Mouse (Mus musculus) G1E (cell line): ENCODE results near the gene Dusp3. TPM values are rescaled to one million over a fixed set of nuclear protein-coding genes. Genes with fewer than 3 reads are reported as not detected.
A peak's percentile ranks its signal among the peaks of the same experiment; 100 is the strongest.

Experiments
- ATAC-seq: 2 replicates; pipeline ENCODE4 v1.8.0; 2016; ENCODE audit warnings: mild to moderate bottlenecking; ENCODE audit not compliant: insufficient number of reproducible peaks, poor library complexity, low FRiP score, severe bottlenecking; ENCODE audit errors: extremely low read depth
- DNase-seq: peaks from one replicate; pipeline ENCODE4 v3.0.0; 2012; ENCODE audit warnings: low spot score
- H3K27me3 ChIP-seq: 2 replicates; pipeline ENCODE4 v1.6.1; 2012; ENCODE audit warnings: mild to moderate bottlenecking, low read length, inconsistent platforms; ENCODE audit not compliant: insufficient read depth
- H3K36me3 ChIP-seq: replicated peaks from 2 replicates; pipeline ENCODE3; 2012; ENCODE audit warnings: mild to moderate bottlenecking, inconsistent platforms
- H3K4me1 ChIP-seq: 2 replicates; pipeline ENCODE4 v1.6.1; 2012; ENCODE audit warnings: low read depth, low read length, inconsistent platforms, mixed read lengths; ENCODE audit not compliant: insufficient read depth
- H3K4me3 ChIP-seq: 2 replicates; pipeline ENCODE4 v1.5.1; 2012; ENCODE audit warnings: low read depth, mild to moderate bottlenecking, inconsistent platforms, low read length, moderate library complexity, mixed read lengths
- H3K9me3 ChIP-seq: replicated peaks from 2 replicates; pipeline ENCODE4 v1.6.1; 2012; ENCODE audit warnings: inconsistent platforms
- CTCF ChIP-seq: IDR thresholded peaks from 2 replicates; pipeline ENCODE4 v1.5.1; 2012; ENCODE audit warnings: low read depth, low read length, inconsistent platforms, mixed read lengths
- GATA1 ChIP-seq: IDR thresholded peaks from 2 replicates; pipeline ENCODE4 v1.6.1; 2012; ENCODE audit warnings: borderline replicate concordance, low read length, inconsistent platforms, mixed read lengths
- GATA2 ChIP-seq: IDR thresholded peaks from 2 replicates; pipeline ENCODE4 v1.6.1; 2012; ENCODE audit warnings: low read depth, low read length, inconsistent platforms, borderline replicate concordance
- POLR2AphosphoS5 ChIP-seq: IDR thresholded peaks from 2 replicates; pipeline ENCODE4 v1.6.1; 2012; ENCODE audit warnings: low read depth, low read length, inconsistent platforms; ENCODE audit not compliant: insufficient replicate concordance
- TAL1 ChIP-seq: conservative IDR thresholded peaks from 2 replicates; pipeline ENCODE4 v1.6.1; 2012; ENCODE audit warnings: low read depth, low read length, inconsistent platforms, mixed read lengths
- polyA plus RNA-seq: library from polyadenylated mRNA; stranded (reverse); fragments of >175 nt; gene quantifications from 2 replicates; pipeline ENCODE4 v1.2.3, GENCODE M21; 2012
- total RNA-seq, 2 experiments: library from RNA; stranded (forward) in 1 of 2; stranded (reverse) in 1 of 2; fragments of 200-1000 nt in 1 of 2; fragments of >200 nt in 1 of 2; fragmentation: Nextera tagmentation in 1 of 2; gene quantifications; 2 replicates each; pipeline ENCODE4 v1.2.3; 2014 to 2017

The Dusp3 gene
- total and polyA plus RNA-seq, 3 experiments: 3.4 to 17.3 (median 16.0) TPM

- no peaks in the 10 kb centered on the region for H3K36me3 ChIP-seq
- ATAC-seq (no peak), DNase-seq (no peak)
- TF ChIP-seq POLR2AphosphoS5 (no peak), GATA2 (no peak), CTCF (no peak), TAL1 (no peak), GATA1 (no peak)
- peaks cover 27% of the 10 kb centered on the region for H3K27me3 ChIP-seq
- H3K9me3 ChIP-seq: no peaks in the 10 kb centered on the region; the same call in 1 of the 2 replicates
- H3K4me1 ChIP-seq: no peaks in the 10 kb centered on the region
- no peak overlapping the region for H3K4me3 ChIP-seq
Observed at GRCm38 (mm10) chr11:102006271-102006670, 19.5 kb upstream of the Dusp3 start.

- DNase-seq: no peak
- peaks cover 27% of the 10 kb centered on the region for H3K27me3 ChIP-seq
Observed at GRCm38 (mm10) chr11:102004251-102004650, 17.4 kb upstream of the Dusp3 start.

GRCm38 (mm10) chr11:101999466-101999865, 12.7 kb upstream of the Dusp3 start:
- Histone ChIP-seq H3K4me3 (no peak overlapping the region), H3K4me1 (no peaks in the 10 kb centered on the region), H3K9me3 (no peaks in the 10 kb centered on the region; the same call in 1 of the 2 replicates), H3K27me3 (peaks cover 18% of the 10 kb centered on the region), H3K36me3 (no peaks in the 10 kb centered on the region)
- ATAC-seq (no peak), DNase-seq (no peak)
- TF ChIP-seq CTCF (no peak), GATA1 (no peak), POLR2AphosphoS5 (no peak), TAL1 (no peak), GATA2 (no peak)

More at GRCm38 (mm10) chr11:102004251-102004650, 17.4 kb upstream of the Dusp3 start:
- Histone ChIP-seq H3K36me3 (no peaks in the 10 kb centered on the region), H3K4me3 (no peak overlapping the region), H3K4me1 (no peaks in the 10 kb centered on the region), H3K9me3 (no peaks in the 10 kb centered on the region; the same call in 1 of the 2 replicates)
- no peak for ATAC-seq
- TF ChIP-seq GATA1 (no peak), CTCF (peak; percentile 26; the same call in 1 of the 2 replicates)

GRCm38 (mm10) chr11:101998258-101998657, 11.4 kb upstream of the Dusp3 start:
- peaks cover 18% of the 10 kb centered on the region for H3K27me3 ChIP-seq
- DNase-seq: no peak
- H3K9me3 ChIP-seq: no peaks in the 10 kb centered on the region
- no peak for ATAC-seq
- H3K4me3 ChIP-seq: no peak overlapping the region
- H3K4me1 ChIP-seq: no peaks in the 10 kb centered on the region
- TF ChIP-seq TAL1 (no peak), GATA2 (no peak), POLR2AphosphoS5 (no peak), CTCF (no peak), GATA1 (no peak)
- no peaks in the 10 kb centered on the region for H3K36me3 ChIP-seq

GRCm38 (mm10) chr11:101995938-101996337, 9.1 kb upstream of the Dusp3 start:
- no peak overlapping the region for H3K4me3 ChIP-seq
- ATAC-seq: no peak
- TF ChIP-seq CTCF (no peak), GATA2 (no peak)
- no peak for DNase-seq
- no peaks in the 10 kb centered on the region for H3K36me3 ChIP-seq
- no peaks in the 10 kb centered on the region for H3K4me1 ChIP-seq
- H3K27me3 ChIP-seq: peaks cover 13% of the 10 kb centered on the region
- H3K9me3 ChIP-seq: no peaks in the 10 kb centered on the region

GRCm38 (mm10) chr11:101994100-101994499, 7.3 kb upstream of the Dusp3 start:
- H3K36me3 ChIP-seq: no peaks in the 10 kb centered on the region
- no peaks in the 10 kb centered on the region for H3K4me1 ChIP-seq
- no peak for DNase-seq
- peaks cover 10% of the 10 kb centered on the region for H3K27me3 ChIP-seq
- TF ChIP-seq POLR2AphosphoS5 (no peak), TAL1 (no peak), CTCF (no peak)
- H3K4me3 ChIP-seq: no peak overlapping the region
- no peaks in the 10 kb centered on the region for H3K9me3 ChIP-seq
- no peak for ATAC-seq

GRCm38 (mm10) chr11:101992411-101992810, 5.6 kb upstream of the Dusp3 start:
- Histone ChIP-seq H3K4me3 (no peak overlapping the region), H3K27me3 (peaks cover 24% of the 10 kb centered on the region), H3K4me1 (no peaks in the 10 kb centered on the region), H3K36me3 (no peaks in the 10 kb centered on the region), H3K9me3 (no peaks in the 10 kb centered on the region)
- DNase-seq (no peak), ATAC-seq (no peak)
- TF ChIP-seq GATA2 (no peak), CTCF (no peak), TAL1 (no peak), POLR2AphosphoS5 (no peak), GATA1 (no peak)
